ENCODE assay signal across 14 mouse cellular contexts in genomic region chr4:57600685-57601457, GRCm38 (mm10). TPM values are rescaled to one million over a fixed set of nuclear protein-coding genes. Genes with fewer than 3 reads are reported as not detected.
DNase-seq lines count a peak whose midpoint lies in the region; ATAC-seq and TF ChIP-seq lines count a peak whose summit lies in the region.
"Had no signal": no experiment of that assay in that cellular context is flagged by ENCODE, and none has a peak within 500 bp of the region (broad histone marks: within the 10 kb centered on the region; RNA-seq: fewer than 3 reads in every experiment).

No protein-coding gene starts in this region.

- no peak for TF ChIP-seq POLR2A in lung, adult 2 months (IDR thresholded peaks at IDR 0.05; ENCODE audit: borderline replicate concordance, extremely low read depth, low read depth, low read length)

- peak; percentile 77 for ATAC-seq in stomach, embryonic 16.5 days (ENCODE audit: insufficient read depth, low FRiP score)
- no peak for ATAC-seq in liver, embryonic 12.5 days

- no peak overlapping the region for H3K9ac ChIP-seq in stomach, embryonic 16.5 days (ENCODE audit: low read length)
- H3K9ac ChIP-seq in liver, embryonic 12.5 days: no peak overlapping the region
- H3K9ac ChIP-seq: neural tube, embryonic 12.5 days had no signal

- no peaks in the 10 kb centered on the region for H3K9me3 ChIP-seq in stomach, embryonic 16.5 days (replicated peaks; ENCODE audit: control insufficient read depth, low read length)
- no peaks in the 10 kb centered on the region for H3K9me3 ChIP-seq in liver, embryonic 12.5 days (replicated peaks)
- H3K9me3 ChIP-seq: midbrain, embryonic 10.5 days; neural tube, embryonic 12.5 days had no signal

- DNase-seq in cerebellum, postnatal 14 days: peak; percentile 53 to 66
- DNase-seq in cerebellum, postnatal 25 days: no peak
- DNase-seq in lung, adult 18-20 months: peak; percentile 20 to 36
- no peak for DNase-seq in lung, adult 2 months
- DNase-seq in heart, postnatal 4 days: peak; percentile 47
- no peak for DNase-seq in neural tube, embryonic 10.5 days (ENCODE audit: extremely low spot score, low spot score)
- DNase-seq: right cerebral cortex, postnatal 25 days; thymus, adult 2 months had no signal

- H3K27me3 ChIP-seq in stomach, embryonic 16.5 days (ENCODE audit: control insufficient read depth, insufficient read depth, low read length): no peaks in the 10 kb centered on the region
- no peaks in the 10 kb centered on the region for H3K27me3 ChIP-seq in liver, embryonic 12.5 days (replicated peaks)
- H3K27me3 ChIP-seq: neural tube, embryonic 12.5 days had no signal

- H3K4me1 ChIP-seq in lung, adult 2 months (ENCODE audit: control insufficient read depth, insufficient read depth, low read length): no peaks in the 10 kb centered on the region
- H3K4me1 ChIP-seq in stomach, embryonic 16.5 days (ENCODE audit: control insufficient read depth, insufficient read depth, low read length): peaks cover 7% of the 10 kb centered on the region; the same call in 1 of the 2 replicates
- no peaks in the 10 kb centered on the region for H3K4me1 ChIP-seq in liver, embryonic 12.5 days
- H3K4me1 ChIP-seq: midbrain, embryonic 10.5 days; neural tube, embryonic 12.5 days had no signal

- peak overlapping the region; percentile 55 for H3K27ac ChIP-seq in stomach, embryonic 16.5 days (ENCODE audit: low read length)
- no peak overlapping the region for H3K27ac ChIP-seq in liver, embryonic 12.5 days
- H3K27ac ChIP-seq: left cerebral cortex, adult 2 months; midbrain, embryonic 10.5 days; neural tube, embryonic 12.5 days had no signal

- no peak overlapping the region for H3K4me3 ChIP-seq in lung, adult 2 months (replicated peaks; ENCODE audit: extremely low read depth, low read depth, low read length)
- H3K4me3 ChIP-seq in stomach, embryonic 16.5 days (replicated peaks; ENCODE audit: low read length): no peak overlapping the region
- H3K4me3 ChIP-seq in liver, embryonic 12.5 days: no peak overlapping the region
- H3K4me3 ChIP-seq: left cerebral cortex, adult 2 months; midbrain, embryonic 10.5 days; neural tube, embryonic 12.5 days had no signal

- no peak overlapping the region for H3K4me2 ChIP-seq in stomach, embryonic 16.5 days (ENCODE audit: low read depth, low read length)
- no peak overlapping the region for H3K4me2 ChIP-seq in liver, embryonic 12.5 days
- H3K4me2 ChIP-seq: neural tube, embryonic 12.5 days had no signal

- no peaks in the 10 kb centered on the region for H3K36me3 ChIP-seq in stomach, embryonic 16.5 days (ENCODE audit: control insufficient read depth, insufficient read depth, low read length)
- no peaks in the 10 kb centered on the region for H3K36me3 ChIP-seq in liver, embryonic 12.5 days
- H3K36me3 ChIP-seq: midbrain, embryonic 10.5 days; neural tube, embryonic 12.5 days had no signal

- TF ChIP-seq CTCF in lung, adult 2 months (IDR thresholded peaks at IDR 0.05; ENCODE audit: insufficient read depth, low read length): no peak

- 71% methylated on average over 11 of the region's 11 CpGs for WGBS in lung, adult 2 months
- 62% methylated on average over 11 of the region's 11 CpGs for WGBS in stomach, embryonic 16.5 days
- 75% methylated on average over 11 of the region's 11 CpGs for WGBS in liver, embryonic 12.5 days (ENCODE audit: insufficient replicate concordance)

RNA-seq across cellular contexts. Expression of gene Pakap, which starts 32.9 kb away (rescaled TPM):
- 1.6 and 2.7 TPM in 2 replicates for polyA plus RNA-seq in lung, adult 2 months (2012; rRNA removed)
- total RNA-seq in heart, postnatal 4 days (2021): 10 to 100 TPM; 73.5 to 80.4 TPM
- polyA plus RNA-seq in stomach, embryonic 16.5 days (2015; fragmentation: Nextera tagmentation; extraction: Ambion mirVana): 25.7 and 27.5 TPM in 2 replicates
- 1.9 and 2.1 TPM in 2 replicates for polyA plus RNA-seq in liver, embryonic 12.5 days (2016; fragmentation: Nextera tagmentation; extraction: Ambion mirVana)
- total RNA-seq: hematopoietic stem cell, adult 5-6 weeks had no signal

Comparison
In these comparisons a context has a peak if more than half of its experiments do, and no peak if none do; other contexts are left out.
1. DNase-seq: peak in cerebellum, postnatal 14 days (2 of 2), lung, adult 18-20 months (2 of 2) and heart, postnatal 4 days (single experiment); none in cerebellum, postnatal 25 days (0 of 2), lung, adult 2 months (single experiment) and neural tube, embryonic 10.5 days (single experiment).